Comparison of ENCODE assay signal across 15 mouse cellular contexts in genomic region chr13:32630122-32630732, GRCm38 (mm10).
DNase-seq lines count a peak whose midpoint lies in the region; ATAC-seq and TF ChIP-seq lines count a peak whose summit lies in the region.
"Had no signal": no experiment of that assay in that cellular context is flagged by ENCODE, and none has a peak within 500 bp of the region (broad histone marks: within the 10 kb centered on the region; RNA-seq: fewer than 3 reads in every experiment).

No protein-coding gene starts in this region.

- DNase-seq in adrenal gland, postnatal 10 days = peak; percentile 3
- no peak for DNase-seq in adrenal gland, adult 18-20 months (ENCODE audit: low spot score in 2 of 2)
- no peak for DNase-seq in stomach, postnatal 0 days (ENCODE audit: low spot score)
- DNase-seq in urinary bladder, postnatal 10 days (ENCODE audit: low spot score) = no peak
- DNase-seq in retina, embryonic 14.5 days (ENCODE audit: low spot score) = no peak
- DNase-seq: cerebellum, adult 11 months; kidney, adult 2 months; layer of hippocampus, postnatal 36 days; liver had no signal

- no peak overlapping the region for H3K9ac ChIP-seq in stomach, embryonic 14.5 days (replicated peaks; ENCODE audit: low read depth, low read length)
- H3K9ac ChIP-seq in stomach, postnatal 0 days (ENCODE audit: low read length) = no peak overlapping the region
- no peak overlapping the region for H3K9ac ChIP-seq in limb, embryonic 13.5 days
- H3K9ac ChIP-seq: forebrain, embryonic 15.5 days had no signal

- no peaks in the 10 kb centered on the region for H3K36me3 ChIP-seq in stomach, embryonic 14.5 days (ENCODE audit: control insufficient read depth, insufficient read depth, low read length)
- no peaks in the 10 kb centered on the region for H3K36me3 ChIP-seq in stomach, postnatal 0 days (ENCODE audit: control insufficient read depth, insufficient read depth, low read length)
- H3K36me3 ChIP-seq in limb, embryonic 13.5 days = no peaks in the 10 kb centered on the region
- H3K36me3 ChIP-seq: forebrain, embryonic 15.5 days; G1E; hindbrain, embryonic 10.5 days had no signal

- TF ChIP-seq EP300 in stomach, postnatal 0 days (optimal IDR thresholded peaks at IDR 0.05) = no peak

- no peak overlapping the region for H3K4me3 ChIP-seq in stomach, embryonic 14.5 days (ENCODE audit: low read depth, low read length)
- no peak overlapping the region for H3K4me3 ChIP-seq in stomach, postnatal 0 days (ENCODE audit: low read depth, low read length)
- no peak overlapping the region for H3K4me3 ChIP-seq in limb, embryonic 13.5 days
- H3K4me3 ChIP-seq: forebrain, embryonic 15.5 days; hindbrain, embryonic 10.5 days had no signal

- no peak for TF ChIP-seq CTCF in stomach, postnatal 0 days (IDR thresholded peaks at IDR 0.05; ENCODE audit: low read depth)

- no peak overlapping the region for H3K4me2 ChIP-seq in stomach, embryonic 14.5 days (replicated peaks; ENCODE audit: low read depth, low read length)
- H3K4me2 ChIP-seq in stomach, postnatal 0 days (replicated peaks; ENCODE audit: low read depth) = no peak overlapping the region
- no peak overlapping the region for H3K4me2 ChIP-seq in limb, embryonic 13.5 days (replicated peaks)
- H3K4me2 ChIP-seq: forebrain, embryonic 15.5 days had no signal

- 0 out of 2 replicates have a peak, but pooled peaks have one; percentile 37 for ATAC-seq in stomach, embryonic 14.5 days (ENCODE audit: insufficient number of reproducible peaks, insufficient read depth, low FRiP score, low read depth)
- no peak for ATAC-seq in stomach, postnatal 0 days (ENCODE audit: low FRiP score, low TSS enrichment)
- no peak for ATAC-seq in limb, embryonic 13.5 days (ENCODE audit: low FRiP score, low read depth)
- ATAC-seq in erythroblast, adult 5-6 weeks (replicated peaks; ENCODE audit: low FRiP score, poor library complexity, severe bottlenecking) = no peak
- ATAC-seq: forebrain, embryonic 15.5 days had no signal

- no peaks in the 10 kb centered on the region for H3K27me3 ChIP-seq in stomach, embryonic 14.5 days (ENCODE audit: control insufficient read depth, insufficient read depth, low read length)
- no peaks in the 10 kb centered on the region for H3K27me3 ChIP-seq in stomach, postnatal 0 days (ENCODE audit: control insufficient read depth, insufficient read depth, low read length)
- H3K27me3 ChIP-seq in limb, embryonic 13.5 days = no peaks in the 10 kb centered on the region
- H3K27me3 ChIP-seq: forebrain, embryonic 15.5 days had no signal

- no peaks in the 10 kb centered on the region for H3K4me1 ChIP-seq in stomach, embryonic 14.5 days (ENCODE audit: control insufficient read depth, insufficient read depth, low read length)
- H3K4me1 ChIP-seq in stomach, postnatal 0 days (replicated peaks; ENCODE audit: control insufficient read depth, insufficient read depth) = no peaks in the 10 kb centered on the region
- H3K4me1 ChIP-seq in limb, embryonic 13.5 days = no peaks in the 10 kb centered on the region
- H3K4me1 ChIP-seq: forebrain, embryonic 15.5 days; hindbrain, embryonic 10.5 days had no signal

- no peak overlapping the region for H3K27ac ChIP-seq in stomach, embryonic 14.5 days (ENCODE audit: low read length)
- H3K27ac ChIP-seq in stomach, postnatal 0 days (replicated peaks) = no peak overlapping the region
- H3K27ac ChIP-seq in limb, embryonic 13.5 days = 0 out of 2 replicates have a peak overlapping the region, but pooled peaks have one; percentile 34
- H3K27ac ChIP-seq: forebrain, embryonic 15.5 days; hindbrain, embryonic 10.5 days had no signal

- no peaks in the 10 kb centered on the region for H3K9me3 ChIP-seq in stomach, embryonic 14.5 days (ENCODE audit: control insufficient read depth, low read depth, low read length)
- no peaks in the 10 kb centered on the region for H3K9me3 ChIP-seq in stomach, postnatal 0 days (ENCODE audit: control insufficient read depth, low read length)
- H3K9me3 ChIP-seq in limb, embryonic 13.5 days = no peaks in the 10 kb centered on the region
- H3K9me3 ChIP-seq: forebrain, embryonic 15.5 days; G1E; hindbrain, embryonic 10.5 days had no signal
